Mouse (Mus musculus) liver, embryonic 11.5 days (tissue): ENCODE results near the gene Atp5h. TPM values are rescaled to one million over a fixed set of nuclear protein-coding genes. Genes with fewer than 3 reads are reported as not detected.

ENCODE experiments used
- ATAC-seq: fragments of 200-750 bp; cut with Nextera tagmentation; replicated peaks from 2 replicates; pipeline ENCODE4 v1.8.0; 2017; ENCODE audit warnings: moderate number of reproducible peaks, mild to moderate bottlenecking, moderate TSS enrichment, moderate library complexity; ENCODE audit not compliant: low FRiP score
- DNase-seq: peaks from one replicate; pipeline ENCODE4 v3.0.0-alpha.2; 2017; ENCODE audit warnings: low spot score
- H3K27ac ChIP-seq: fragments of 300-500 bp; sonication (generic); 2 replicates; pipeline ENCODE4 v1.5.1; 2014; ENCODE audit warnings: mild to moderate bottlenecking, low read depth, low read length, control low read depth
- H3K27me3 ChIP-seq: fragments of 300-500 bp; sonication (generic); replicated peaks from 2 replicates; pipeline ENCODE4 v1.6.1; 2014; ENCODE audit warnings: low read length, mixed read lengths; ENCODE audit not compliant: control insufficient read depth, insufficient read depth
- H3K36me3 ChIP-seq: fragments of 300-500 bp; sonication (generic); 2 replicates; pipeline ENCODE4 v1.6.1; 2014; ENCODE audit warnings: mild to moderate bottlenecking, low read length, moderate library complexity, mixed read lengths; ENCODE audit not compliant: control insufficient read depth, insufficient read depth
- H3K4me1 ChIP-seq: fragments of 300-500 bp; sonication (generic); replicated peaks from 2 replicates; pipeline ENCODE4 v1.6.1; 2014; ENCODE audit warnings: low read length, mixed read lengths; ENCODE audit not compliant: control insufficient read depth, insufficient read depth
- H3K4me2 ChIP-seq: fragments of 300-500 bp; sonication (generic); 2 replicates; pipeline ENCODE4 v1.6.1; 2014; ENCODE audit warnings: mild to moderate bottlenecking, control low read depth, moderate library complexity
- H3K4me3 ChIP-seq: fragments of 300-500 bp; sonication (generic); 2 replicates; pipeline ENCODE4 v1.5.1; 2014; ENCODE audit warnings: low read depth, low read length, control low read depth
- H3K9ac ChIP-seq: fragments of 300-500 bp; sonication (generic); 2 replicates; pipeline ENCODE4 v1.6.1; 2014; ENCODE audit warnings: low read depth, low read length, control low read depth
- H3K9me3 ChIP-seq: fragments of 300-500 bp; sonication (generic); 2 replicates; pipeline ENCODE4 v1.6.1; 2016; ENCODE audit warnings: low read length, inconsistent platforms, mixed read lengths; ENCODE audit not compliant: control insufficient read depth
- WGBS: fragments of 180-500 bp; shearing (Covaris S2); extraction: QIAGEN DNeasy Blood & Tissue Kit; methylation state at CpG from one replicate; pipeline ENCODE4 v1.1.7; 2014; 5-methylcytosine and 5-hydroxymethylcytosine counted together
- polyA plus RNA-seq: library from polyadenylated mRNA; unstranded; fragments of >200 nt; fragmentation: Nextera tagmentation; extraction: Ambion mirVana; gene quantifications from 2 replicates; pipeline ENCODE4 v1.2.1, GENCODE M21; 2014

Atp5h gene
- polyA plus RNA-seq, 1 experiment from 2014 or later, result 884 TPM

DNA sequence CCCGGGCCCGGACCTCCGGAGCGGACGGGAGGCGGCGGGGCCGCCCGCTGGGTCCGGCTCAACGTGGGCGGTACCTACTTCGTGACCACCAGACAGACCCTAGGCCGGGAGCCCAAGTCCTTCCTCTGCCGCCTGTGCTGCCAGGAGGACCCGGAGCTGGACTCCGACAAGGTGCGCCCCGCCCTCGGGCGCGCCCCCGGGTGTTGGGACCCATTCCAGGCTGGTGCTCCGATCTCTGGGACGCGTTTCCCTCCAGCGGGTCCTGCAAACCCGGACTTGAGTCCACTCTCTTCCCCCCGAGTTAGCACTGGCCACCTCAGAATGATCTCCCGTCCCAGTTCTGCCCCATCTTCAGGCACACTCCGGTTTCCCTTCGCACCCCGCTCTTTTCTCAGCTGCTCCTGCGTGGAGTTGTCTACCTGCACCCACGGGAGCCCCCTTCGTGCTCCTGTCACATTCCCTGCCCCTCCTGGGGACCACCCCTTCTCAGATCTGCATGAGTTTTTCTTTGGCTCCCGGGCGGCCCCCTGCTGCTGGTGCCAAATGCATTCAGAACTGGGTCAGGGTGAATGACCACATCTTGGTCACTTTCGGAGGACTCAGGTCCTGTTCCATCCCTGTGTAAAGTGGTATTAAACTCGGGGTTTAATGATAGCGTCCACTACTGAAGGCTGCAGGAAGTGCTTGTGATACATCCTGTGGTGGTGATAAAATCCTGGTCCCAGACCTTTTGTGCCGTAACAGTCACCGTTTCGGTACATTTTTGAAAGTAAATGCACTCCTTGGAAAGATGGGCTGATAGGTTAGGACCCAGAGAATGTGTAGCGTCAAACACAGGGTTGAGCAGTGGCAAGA, 801 bp upstream of the Atp5h start:
- WGBS, result 2% methylated on average over 45 of the region's 45 CpGs
- H3K9me3 ChIP-seq, result no peaks in the 10 kb centered on the region
- H3K27me3 ChIP-seq, result no peaks in the 10 kb centered on the region
- H3K36me3 ChIP-seq, result peaks cover 13% of the 10 kb centered on the region
- peaks cover 21% of the 10 kb centered on the region for H3K4me1 ChIP-seq
- H3K4me3 ChIP-seq, result peak overlapping the region; percentile 97
- peak overlapping the region; percentile 80 for H3K27ac ChIP-seq
- H3K4me2 ChIP-seq, result peak overlapping the region; percentile 100
- H3K9ac ChIP-seq, result peak overlapping the region; percentile 94
- DNase-seq, result peak; percentile 67
- peak; percentile 73 for ATAC-seq

GRCm38 (mm10) chr11:115409556-115409955, 10.2 kb downstream of the Atp5h start:
- H3K36me3 ChIP-seq, result peaks cover 12% of the 10 kb centered on the region; the same call in 1 of the 2 replicates
- H3K4me1 ChIP-seq, result peaks cover 23% of the 10 kb centered on the region
- ATAC-seq (no peak), DNase-seq (no peak)
- no peak overlapping the region for H3K4me2 ChIP-seq
- no peak overlapping the region for H3K4me3 ChIP-seq
- no peaks in the 10 kb centered on the region for H3K9me3 ChIP-seq
- no peak overlapping the region for H3K27ac ChIP-seq
- no peaks in the 10 kb centered on the region for H3K27me3 ChIP-seq
- H3K9ac ChIP-seq, result no peak overlapping the region
- 91% methylated on average over 7 of the region's 7 CpGs for WGBS

DNA sequence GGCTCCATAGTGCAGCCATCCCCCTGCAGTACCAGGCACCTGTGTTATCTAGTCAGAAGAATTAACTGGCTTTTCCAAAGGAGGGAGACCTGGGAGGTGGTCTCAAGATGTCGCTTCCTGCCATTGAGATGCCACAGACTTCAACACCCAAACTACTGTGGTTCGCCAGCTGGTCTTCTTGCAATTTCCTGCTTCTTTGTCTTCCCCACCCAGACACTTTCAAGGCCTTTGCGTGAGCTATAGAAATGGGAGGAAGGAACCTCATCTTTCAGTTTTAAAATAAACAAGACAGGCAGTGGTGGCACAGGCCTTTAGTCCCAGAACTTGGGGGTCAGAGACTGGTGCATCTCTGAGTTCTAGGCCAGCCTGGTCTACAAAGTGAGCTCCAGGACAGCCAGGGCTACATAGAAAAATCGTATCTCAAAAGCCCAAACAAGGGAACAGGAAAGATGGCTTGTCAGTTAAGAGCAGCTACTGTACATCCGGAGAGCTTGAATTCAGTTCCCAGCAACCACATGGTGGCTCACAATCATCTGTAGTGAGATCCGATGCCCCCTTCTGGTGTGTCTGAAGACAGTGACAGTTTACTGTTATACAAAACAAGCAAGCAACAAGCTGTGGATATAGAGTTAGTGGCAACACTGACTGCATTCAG, 11.4 kb downstream of the Atp5h start:
- Histone ChIP-seq H3K4me2 (no peak overlapping the region), H3K27me3 (no peaks in the 10 kb centered on the region), H3K9ac (no peak overlapping the region), H3K36me3 (peaks cover 12% of the 10 kb centered on the region; the same call in 1 of the 2 replicates), H3K4me1 (peaks cover 23% of the 10 kb centered on the region), H3K4me3 (no peak overlapping the region), H3K27ac (no peak overlapping the region; the same call in 1 of the 2 replicates), H3K9me3 (no peaks in the 10 kb centered on the region)
- 63% methylated on average over 6 of the region's 6 CpGs for WGBS
- ATAC-seq, result no peak
- no peak for DNase-seq

GRCm38 (mm10) chr11:115406858-115407401, 12.8 kb downstream of the Atp5h start:
- peaks cover 12% of the 10 kb centered on the region; the same call in 1 of the 2 replicates for H3K36me3 ChIP-seq
- DNase-seq (no peak), ATAC-seq (no peak)
- no peak overlapping the region for H3K9ac ChIP-seq
- H3K4me1 ChIP-seq, result peaks cover 21% of the 10 kb centered on the region
- H3K4me2 ChIP-seq, result no peak overlapping the region
- no peaks in the 10 kb centered on the region for H3K27me3 ChIP-seq
- no peak overlapping the region for H3K4me3 ChIP-seq
- 92% methylated on average over 17 of the region's 17 CpGs for WGBS
- no peak overlapping the region for H3K27ac ChIP-seq
- H3K9me3 ChIP-seq, result no peaks in the 10 kb centered on the region

- Histone ChIP-seq H3K4me3 (no peak overlapping the region), H3K27me3 (no peaks in the 10 kb centered on the region), H3K4me2 (no peak overlapping the region), H3K27ac (no peak overlapping the region), H3K4me1 (peaks cover 9% of the 10 kb centered on the region), H3K36me3 (peaks cover 10% of the 10 kb centered on the region; the same call in 1 of the 2 replicates), H3K9ac (no peak overlapping the region), H3K9me3 (no peaks in the 10 kb centered on the region)
- ATAC-seq (no peak), DNase-seq (no peak)
- whole genome bisulfite sequencing, result 85% methylated on average over 6 of the region's 6 CpGs
Measured at GRCm38 (mm10) chr11:115405723-115406122, 14.0 kb downstream of the Atp5h start.

DNA sequence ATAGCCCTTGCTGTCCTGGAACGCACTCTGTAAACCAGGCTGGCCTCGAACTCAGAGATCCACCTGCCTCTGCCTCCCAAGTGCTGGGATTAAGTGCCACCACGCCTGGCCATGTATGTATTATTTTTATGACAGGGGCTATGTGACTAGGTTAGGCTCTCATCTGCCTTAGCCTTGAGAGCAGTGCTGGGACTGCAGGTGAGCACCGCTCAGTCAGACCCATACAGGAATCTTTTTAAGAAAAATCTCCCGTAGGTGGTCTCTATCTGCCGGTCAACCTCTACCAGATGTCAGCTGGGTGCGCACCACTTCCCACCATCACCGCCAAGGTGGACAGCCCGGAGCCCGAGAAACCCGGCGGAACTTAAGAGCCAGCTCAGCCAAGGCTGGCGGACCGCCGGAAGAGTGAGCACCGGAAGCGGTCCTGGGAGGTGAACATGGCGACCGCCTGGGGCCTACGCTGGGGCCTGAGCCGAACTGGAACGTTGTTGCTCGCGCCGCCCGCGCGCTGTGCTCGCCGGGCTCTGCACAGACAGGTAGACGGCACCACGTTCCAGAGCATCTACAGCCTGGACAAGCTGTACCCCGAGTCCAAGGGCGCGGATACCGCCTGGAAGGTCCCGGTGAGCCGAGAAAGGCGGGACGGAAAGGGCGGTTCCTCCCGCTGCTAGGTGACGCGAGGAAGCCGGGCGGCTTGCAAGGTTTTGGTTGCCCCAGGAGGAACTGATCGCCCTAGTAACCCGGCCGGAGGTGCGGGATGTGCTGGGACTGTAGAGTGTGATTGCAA, 16.2 kb downstream of the Atp5h start, which contains the start of gene Mrpl58:
Mrpl58 (plus strand) TSS at position 415 of the 787 bp plus-strand sequence.
- ATAC-seq, result peak; percentile 92
- Histone ChIP-seq H3K36me3 (peaks cover 4% of the 10 kb centered on the region; the same call in 1 of the 2 replicates), H3K27ac (peak within 1 kb of the TSS; percentile 83), H3K4me1 (peaks cover 6% of the 10 kb centered on the region), H3K27me3 (no peaks in the 10 kb centered on the region), H3K4me2 (peak within 1 kb of the TSS; percentile 92), H3K9me3 (no peaks in the 10 kb centered on the region), H3K4me3 (peak within 1 kb of the TSS; percentile 92), H3K9ac (peak within 1 kb of the TSS; percentile 87)
- peak; percentile 88 for DNase-seq
- WGBS, result 3% methylated on average over 50 of the region's 50 CpGs

GRCm38 (mm10) chr11:115400630-115401391, 19.0 kb downstream of the Atp5h start:
- ATAC-seq (no peak), DNase-seq (no peak)
- H3K27ac ChIP-seq, result no peak overlapping the region
- H3K9me3 ChIP-seq, result no peaks in the 10 kb centered on the region
- no peaks in the 10 kb centered on the region for H3K36me3 ChIP-seq
- H3K4me3 ChIP-seq, result no peak overlapping the region
- H3K27me3 ChIP-seq, result no peaks in the 10 kb centered on the region
- no peak overlapping the region for H3K4me2 ChIP-seq
- 58% methylated on average over 11 of the region's 11 CpGs for WGBS
- H3K9ac ChIP-seq, result no peak overlapping the region
- H3K4me1 ChIP-seq, result peaks cover 6% of the 10 kb centered on the region
